Mouse (Mus musculus) CH12.LX (cell line): ENCODE results near the gene Cep295. TPM values are rescaled to one million over a fixed set of nuclear protein-coding genes. Genes with fewer than 3 reads are reported as not detected.

Source experiments
- DNase-seq: peaks from one replicate; pipeline ENCODE4 v3.0.0-alpha.2; 2013; ENCODE audit errors: extremely low read depth
- H3K27ac ChIP-seq: 2 replicates; pipeline ENCODE4 v1.5.1; 2012; ENCODE audit warnings: low read depth, mild to moderate bottlenecking, control low read depth, moderate library complexity; ENCODE audit not compliant: insufficient read depth
- H3K27me3 ChIP-seq: replicated peaks from 2 replicates; pipeline ENCODE3; 2012; ENCODE audit warnings: inconsistent platforms
- H3K36me3 ChIP-seq, 2 experiments: replicated peaks in 1 of 2; 2 replicates each; pipeline versions ENCODE3 to v1.6.1; 2012; ENCODE audit warnings: inconsistent platforms in 1 of 2, low read length in 1 of 2, mild to moderate bottlenecking in 1 of 2, mixed read lengths in 1 of 2, moderate library complexity in 1 of 2; ENCODE audit not compliant: control insufficient read depth in 1 of 2, insufficient read depth in 1 of 2
- H3K4me1 ChIP-seq, 2 experiments: 2 replicates each; pipeline ENCODE4 v1.6.1; 2012; ENCODE audit warnings: inconsistent platforms in 1 of 2, moderate library complexity in 1 of 2; ENCODE audit not compliant: insufficient read depth in 2 of 2, control insufficient read depth in 1 of 2
- H3K4me2 ChIP-seq: 2 replicates; pipeline ENCODE4 v1.6.1; 2012; ENCODE audit warnings: low read depth, mild to moderate bottlenecking, control low read depth; ENCODE audit not compliant: poor library complexity, insufficient read depth, severe bottlenecking
- H3K4me3 ChIP-seq, 3 experiments: fragments of 150-350 bp in 1 of 3; sonication (generic) in 1 of 3; replicated peaks in 1 of 3; 2 replicates each; pipeline versions ENCODE3 to v1.5.1; 2011 to 2012; ENCODE audit warnings: low read depth in 2 of 3, low read length in 2 of 3, mild to moderate bottlenecking in 2 of 3, moderate library complexity in 2 of 3, control low read depth in 1 of 3, improper control_type of control experiment in 1 of 3, inconsistent platforms in 1 of 3, mixed read lengths in 1 of 3; ENCODE audit not compliant: poor library complexity in 1 of 3
- H3K79me2 ChIP-seq: replicated peaks from 2 replicates; pipeline ENCODE4 v1.6.1; 2012; ENCODE audit warnings: mild to moderate bottlenecking, moderate library complexity; ENCODE audit not compliant: control insufficient read depth, poor library complexity, insufficient read depth, severe bottlenecking; ENCODE audit errors: extremely low read depth
- H3K9ac ChIP-seq: 2 replicates; pipeline ENCODE4 v1.6.1; 2012; ENCODE audit warnings: low read depth, mild to moderate bottlenecking, control low read depth, moderate library complexity; ENCODE audit not compliant: insufficient read depth
- H3K9me3 ChIP-seq: replicated peaks from 2 replicates; pipeline ENCODE3; 2012; ENCODE audit warnings: low read length, inconsistent platforms, mixed read lengths
- CHD1 ChIP-seq: IDR thresholded peaks from 2 replicates; pipeline ENCODE4 v1.6.1; 2012; ENCODE audit warnings: low read depth, low read length, improper control_type of control experiment, inconsistent platforms
- E2F4 ChIP-seq: IDR thresholded peaks from 2 replicates; pipeline ENCODE4 v1.6.1; 2011; ENCODE audit warnings: low read depth, low read length, improper control_type of control experiment; ENCODE audit not compliant: insufficient replicate concordance
- EP300 ChIP-seq: IDR thresholded peaks from 2 replicates; pipeline ENCODE4 v1.6.1; 2011; ENCODE audit warnings: low read length, improper control_type of control experiment
- KAT2A ChIP-seq: IDR thresholded peaks from 2 replicates; pipeline ENCODE4 v1.6.1; 2012; ENCODE audit warnings: low read length, improper control_type of control experiment, inconsistent platforms; ENCODE audit not compliant: insufficient replicate concordance
- MAFK ChIP-seq: IDR thresholded peaks from 2 replicates; pipeline ENCODE4 v1.6.1; 2011; ENCODE audit warnings: low read length, improper control_type of control experiment; ENCODE audit not compliant: insufficient replicate concordance
- NRF1 ChIP-seq: IDR thresholded peaks from 2 replicates; pipeline ENCODE4 v1.6.1; 2014; ENCODE audit warnings: low read depth, mild to moderate bottlenecking, inconsistent platforms, low read length, improper control_type of control experiment, moderate library complexity
- POLR2AphosphoS2 ChIP-seq: IDR thresholded peaks from 2 replicates; pipeline ENCODE4 v1.6.1; 2011; ENCODE audit warnings: low read depth, low read length, improper control_type of control experiment
- RAD21 ChIP-seq: IDR thresholded peaks from 2 replicates; pipeline ENCODE4 v1.6.1; 2011; ENCODE audit warnings: low read depth, mild to moderate bottlenecking, low read length, improper control_type of control experiment, moderate library complexity
- SIN3A ChIP-seq: IDR thresholded peaks from 2 replicates; pipeline ENCODE4 v1.6.1; 2012; ENCODE audit warnings: low read length, improper control_type of control experiment, inconsistent platforms
- UBTF ChIP-seq: IDR thresholded peaks from 2 replicates; pipeline ENCODE4 v1.6.1; 2012; ENCODE audit warnings: low read depth, mild to moderate bottlenecking, inconsistent platforms, low read length, improper control_type of control experiment, moderate library complexity
- dilution Hi-C: fragments of 300-500 bp; cut with MboI; formaldehyde crosslinking; loops from 2 replicates; pipeline ENCODE4 v1.14.3; 2020; ENCODE audit warnings: low sequenced_read_pairs; ENCODE audit not compliant: extremely low pct_unique_long_range_greater_than_20kb, extremely low pct_ligation_motif_present
- in situ Hi-C: fragments of 300-500 bp; cut with MboI; formaldehyde crosslinking; loops from 3 replicates; pipeline ENCODE4 v1.14.3; 2019; ENCODE audit warnings: low sequenced_read_pairs, low pct_ligation_motif_present, low pct_unique_long_range_greater_than_20kb, mixed read lengths
- polyA plus RNA-seq: library from polyadenylated mRNA; unstranded; fragments of >175 nt; gene quantifications from 2 replicates; pipeline ENCODE4 v1.2.1, GENCODE M21; 2012; ENCODE audit warnings: low read depth; ENCODE audit not compliant: insufficient read length
- total RNA-seq, 2 experiments: library from RNA; depleted of rRNA; stranded (reverse); fragments of 300-350 nt in 1 of 2; fragments of >200 nt in 1 of 2; gene quantifications; 2 replicates each; pipeline ENCODE4 v1.2.3; 2012 to 2014

Gene Cep295
- total and polyA plus RNA-seq, 3 experiments: 20.4 to 29.9 (median 27.2) TPM

DNA sequence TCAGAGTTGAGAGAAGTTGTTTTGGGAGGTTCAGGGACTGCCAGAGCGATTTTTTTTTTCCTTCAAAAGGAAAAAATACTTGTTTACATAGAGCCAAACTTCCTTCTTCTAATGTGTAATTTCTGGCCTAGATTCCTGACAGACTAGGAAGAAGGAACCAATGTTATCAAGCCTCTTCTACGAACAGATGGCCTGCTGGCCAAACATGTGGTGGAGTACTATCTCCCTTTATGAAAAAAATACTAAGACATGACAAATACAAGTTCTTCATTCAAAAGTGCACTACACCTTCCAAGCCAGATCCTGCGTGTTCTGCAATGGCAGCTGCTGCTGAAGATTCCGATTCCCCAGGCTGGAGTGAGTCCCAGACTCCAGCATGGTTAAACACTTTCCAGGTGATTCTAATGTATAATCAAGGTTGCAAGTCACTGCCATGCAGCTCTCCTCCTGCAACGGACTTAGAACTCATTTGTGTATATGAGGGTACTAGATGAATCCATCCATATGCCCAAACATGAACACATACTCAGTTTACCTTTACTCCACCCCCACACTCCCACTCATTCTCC is 29.6 kb upstream of the Cep295 start:
- no peaks in the 10 kb centered on the region for H3K36me3 ChIP-seq
- H3K4me3 ChIP-seq: no peak overlapping the region
- in situ Hi-C loops: no loop called here
- H3K27me3 ChIP-seq: no peaks in the 10 kb centered on the region
- H3K4me1 ChIP-seq: peaks cover 3 to 13% of the 10 kb centered on the region in 2 experiments; a peak in 3 of 4 replicates
- H3K4me2 ChIP-seq: no peak overlapping the region
- H3K27ac ChIP-seq: no peak overlapping the region
- H3K79me2 ChIP-seq: no peaks in the 10 kb centered on the region
- no peak for DNase-seq
- H3K9ac ChIP-seq: no peak overlapping the region
- dilution Hi-C loops: no loop called here
- no peaks in the 10 kb centered on the region for H3K9me3 ChIP-seq
- no peak for TF ChIP-seq EP300
- TF ChIP-seq, all 38 proteins: peak for 0

DNA sequence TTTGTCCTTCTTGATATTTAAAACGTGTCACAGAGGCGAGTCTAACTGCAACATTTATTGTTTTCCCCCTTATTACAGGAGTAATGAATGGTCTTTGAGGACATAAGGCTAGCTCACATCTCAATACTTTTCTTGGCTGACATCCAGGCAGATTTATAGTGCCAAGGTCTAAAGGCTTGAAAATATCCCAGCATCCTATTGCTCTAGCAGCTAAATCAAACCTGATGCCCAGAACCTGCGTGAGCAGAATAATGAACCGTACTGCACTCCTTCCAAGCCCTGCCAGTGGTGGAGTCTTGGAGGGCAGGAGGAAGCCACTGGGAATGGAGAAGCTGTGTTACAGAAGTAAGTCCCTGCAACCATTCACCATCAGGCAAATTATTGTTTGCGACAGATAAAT is 26.7 kb upstream of the Cep295 start:
- no peak overlapping the region for H3K4me3 ChIP-seq
- no peak for DNase-seq
- no peak overlapping the region for H3K27ac ChIP-seq
- TF ChIP-seq EP300: no peak
- no peaks in the 10 kb centered on the region for H3K9me3 ChIP-seq
- dilution Hi-C loops (no loop called here), in situ Hi-C loops (no loop called here)
- no peaks in the 10 kb centered on the region for H3K27me3 ChIP-seq
- no peaks in the 10 kb centered on the region for H3K79me2 ChIP-seq
- H3K36me3 ChIP-seq: no peaks in the 10 kb centered on the region
- H3K4me2 ChIP-seq: no peak overlapping the region
- H3K9ac ChIP-seq: no peak overlapping the region
- H3K4me1 ChIP-seq: peaks cover 3 to 13% of the 10 kb centered on the region in 2 experiments; a peak in 3 of 4 replicates

DNA sequence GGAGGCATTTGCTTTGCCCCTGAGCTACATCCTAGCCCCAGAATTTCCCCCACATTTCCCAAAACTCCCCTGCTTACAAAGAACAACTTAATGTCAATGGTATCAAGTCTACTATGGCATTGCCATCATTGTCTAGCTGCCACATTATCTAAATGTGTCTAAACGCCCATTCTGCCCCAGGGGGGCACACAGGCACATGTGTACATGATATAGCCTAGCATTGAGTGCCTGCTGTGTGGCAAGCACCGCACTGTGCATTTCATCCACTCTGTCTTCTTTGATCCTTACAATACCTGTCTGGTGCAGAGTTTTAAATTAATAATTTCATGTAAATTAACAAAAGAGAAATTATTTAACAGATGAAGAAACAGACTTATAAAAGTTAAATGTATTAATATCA is 8.7 kb upstream of the Cep295 start:
- H3K79me2 ChIP-seq: no peaks in the 10 kb centered on the region
- H3K9me3 ChIP-seq: no peaks in the 10 kb centered on the region
- no peak overlapping the region for H3K27ac ChIP-seq
- no peaks in the 10 kb centered on the region; a peak in 1 of 4 replicates for H3K4me1 ChIP-seq
- no peaks in the 10 kb centered on the region for H3K27me3 ChIP-seq
- no peak overlapping the region for H3K4me3 ChIP-seq
- H3K36me3 ChIP-seq: no peaks in the 10 kb centered on the region
- dilution Hi-C loops (no loop called here), in situ Hi-C loops (loop anchor here (10.0 kb wide), 1 partner anchor 319 kb away; no protein-coding TSS in a partner anchor)
- no peak overlapping the region for H3K4me2 ChIP-seq
- DNase-seq: no peak
- TF ChIP-seq SIN3A (no peak), MAFK (no peak), UBTF (no peak), NRF1 (no peak), E2F4 (no peak), KAT2A (no peak), CHD1 (no peak), RAD21 (no peak), POLR2AphosphoS2 (no peak)
- TF ChIP-seq, all 38 proteins: peak for 0
- H3K9ac ChIP-seq: no peak overlapping the region
